Mouse (Mus musculus): ENCODE data around the gene Dpyd.

The Dpyd gene

GRCm38 (mm10) chr3:118676052-118676777 lies 114.3 kb downstream of the Dpyd start:
- no peak for DNase-seq

DNA sequence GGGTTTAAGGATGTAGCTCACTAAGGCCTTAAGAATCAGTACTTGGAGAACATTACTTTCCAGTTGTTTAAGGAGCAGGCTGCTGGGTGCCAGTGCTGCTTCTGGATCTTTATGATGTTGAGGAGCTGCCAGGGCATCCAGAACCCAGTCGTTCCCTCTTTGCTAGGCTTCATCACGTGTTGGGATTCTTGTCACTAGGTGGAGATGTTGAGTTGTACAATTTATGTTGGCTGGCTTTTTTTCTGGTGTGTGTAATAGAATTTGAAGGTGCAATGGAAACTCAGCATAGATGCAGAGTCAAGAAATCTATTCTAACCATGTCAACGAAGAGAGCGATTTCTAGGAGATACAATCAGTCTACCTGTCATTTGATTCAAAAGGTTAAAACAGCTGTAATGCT lies 118.9 kb downstream of the Dpyd start:
- no peak for DNase-seq

- no peak for DNase-seq
Measured at GRCm38 (mm10) chr3:118750269-118750668, 188.3 kb downstream of the Dpyd start.

DNA sequence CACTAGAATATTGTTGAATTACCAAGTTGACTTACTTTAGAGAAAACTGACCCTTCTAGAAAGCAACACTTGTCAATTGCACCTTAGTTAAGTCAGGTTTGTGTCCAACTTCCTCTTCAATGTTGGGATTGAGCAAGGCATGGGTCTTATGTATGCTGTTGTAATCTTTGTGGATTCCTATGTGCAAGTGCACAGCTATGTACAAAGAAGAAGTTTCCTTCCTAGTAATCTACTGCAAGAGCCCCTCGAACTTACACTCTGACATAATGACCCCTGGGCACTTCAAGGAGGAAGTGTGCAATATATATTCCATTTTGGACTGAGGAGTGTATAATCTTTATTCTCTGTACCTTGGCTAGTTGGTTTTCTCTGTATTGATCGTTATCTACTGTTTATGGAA lies 191.7 kb downstream of the Dpyd start:
- DNase-seq, result no peak

DNA sequence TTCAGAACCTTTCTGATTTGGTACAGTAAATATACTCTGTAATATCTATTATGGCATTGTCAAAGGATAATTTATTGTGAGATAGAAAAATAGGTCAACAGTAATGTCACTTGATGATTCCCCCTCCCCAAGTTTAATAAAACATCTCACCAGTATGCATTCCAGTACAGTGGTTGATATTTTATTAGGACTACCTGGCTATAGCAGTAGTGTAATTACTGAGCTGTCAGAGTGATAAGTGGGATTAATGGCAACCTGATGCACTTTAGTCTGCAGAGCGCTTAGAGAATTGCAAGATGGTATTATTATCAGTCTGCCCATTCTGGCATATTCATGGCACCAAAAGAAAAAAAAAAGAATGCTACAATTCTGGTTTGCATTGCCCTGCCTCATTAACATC lies 194.2 kb downstream of the Dpyd start:
- no peak for DNase-seq

GRCm38 (mm10) chr3:118812885-118813284 lies 251.0 kb downstream of the Dpyd start:
- no peak for DNase-seq

- no peak for DNase-seq
Measured at GRCm38 (mm10) chr3:118850613-118851527, 288.9 kb downstream of the Dpyd start.

GRCm38 (mm10) chr3:118852711-118853110 lies 290.8 kb downstream of the Dpyd start:
- no peak for DNase-seq

- DNase-seq, result no peak
Measured at GRCm38 (mm10) chr3:118855411-118855810, 293.5 kb downstream of the Dpyd start.

GRCm38 (mm10) chr3:118869113-118870107 lies 307.5 kb downstream of the Dpyd start:
- no peak for DNase-seq

DNA sequence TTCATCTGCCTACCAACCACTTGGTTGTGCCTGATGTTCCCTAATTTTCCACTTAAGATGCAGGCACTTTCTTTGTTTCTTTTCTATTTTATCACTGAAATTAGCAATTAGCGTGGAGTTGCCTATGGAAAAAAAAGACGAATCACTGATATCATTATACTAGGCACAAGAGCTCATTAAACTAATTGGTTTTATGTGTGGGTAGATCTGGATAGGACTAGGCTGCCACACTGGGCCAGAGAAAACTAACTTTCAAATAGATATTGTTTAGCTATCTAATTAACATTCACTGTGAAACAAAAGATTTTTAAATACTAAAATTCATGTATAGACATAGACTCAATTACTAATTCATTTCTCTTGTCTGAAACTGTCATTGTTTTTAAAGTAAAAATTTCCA lies 313.9 kb downstream of the Dpyd start:
- no peak for DNase-seq

- no peak for DNase-seq
Measured at GRCm38 (mm10) chr3:118899036-118899435, 337.1 kb downstream of the Dpyd start.

- no peak for DNase-seq
Measured at GRCm38 (mm10) chr3:118991312-118991711, 429.4 kb downstream of the Dpyd start.

DNA sequence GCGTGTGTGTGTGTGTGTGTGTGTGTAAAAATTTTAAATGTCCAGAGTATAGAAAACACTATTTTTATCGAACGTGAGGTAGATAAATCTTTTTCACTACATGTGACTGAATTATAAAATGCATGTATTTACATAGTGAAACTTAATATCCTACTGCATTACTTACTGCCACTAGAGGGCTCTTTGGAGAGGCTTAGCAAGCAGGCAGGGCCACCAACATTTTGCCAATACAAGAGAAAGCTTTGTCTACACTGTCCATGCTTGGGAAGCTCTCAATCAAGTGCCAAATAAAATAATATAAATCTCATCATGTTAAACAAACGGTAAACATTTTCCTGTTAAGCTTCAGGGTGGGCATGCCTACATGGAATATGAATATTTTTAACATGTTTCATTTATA lies 429.9 kb downstream of the Dpyd start:
- no peak for DNase-seq

- DNase-seq, result no peak
Measured at GRCm38 (mm10) chr3:119021255-119021654, 459.3 kb downstream of the Dpyd start.

DNA sequence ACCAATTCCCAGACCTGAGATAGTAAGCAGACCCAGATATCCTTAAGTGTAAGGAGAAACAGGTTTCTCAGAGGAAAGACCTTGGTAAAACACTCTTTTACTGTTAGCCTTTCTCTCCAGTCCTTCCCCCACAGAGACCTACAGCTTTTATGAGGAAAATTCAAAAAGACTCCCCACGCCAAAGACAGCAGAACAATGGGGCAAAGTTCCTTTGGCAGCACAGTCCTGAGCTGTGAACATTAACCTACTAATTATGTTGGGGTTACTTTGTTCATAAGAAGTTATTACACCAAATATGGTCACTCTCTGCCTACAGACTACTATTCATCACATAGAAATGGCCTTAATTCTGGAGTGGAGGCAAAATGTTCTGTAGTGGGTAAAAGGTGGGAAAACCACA lies 480.7 kb downstream of the Dpyd start:
- no peak for DNase-seq

GRCm38 (mm10) chr3:119056144-119056543 lies 494.2 kb downstream of the Dpyd start:
- no peak for DNase-seq

- no peak for DNase-seq
Measured at GRCm38 (mm10) chr3:119063214-119063613, 501.3 kb downstream of the Dpyd start.

GRCm38 (mm10) chr3:119063642-119064041 lies 501.7 kb downstream of the Dpyd start:
- DNase-seq, result no peak

GRCm38 (mm10) chr3:119064746-119065145 lies 502.8 kb downstream of the Dpyd start:
- no peak for DNase-seq

DNA sequence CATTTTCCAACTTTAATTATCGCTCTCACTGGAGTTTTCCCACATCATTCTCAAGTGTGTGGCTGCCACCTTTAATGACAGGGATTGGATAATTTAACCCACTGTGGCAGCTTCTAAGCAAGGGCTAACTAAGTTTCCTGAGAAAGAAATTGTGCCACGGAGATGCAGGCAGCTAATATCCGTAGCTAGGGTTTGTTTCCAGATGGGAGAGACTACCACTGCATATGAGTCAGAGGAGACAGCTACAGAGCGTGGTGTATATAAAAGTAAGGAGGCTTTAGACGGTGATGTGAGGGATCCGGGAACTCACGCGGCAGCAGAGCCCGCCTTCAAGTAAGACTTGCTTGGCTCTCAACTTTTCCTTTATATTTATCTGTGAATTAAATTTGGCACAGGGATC lies 505.3 kb downstream of the Dpyd start:
- DNase-seq, result no peak

DNA sequence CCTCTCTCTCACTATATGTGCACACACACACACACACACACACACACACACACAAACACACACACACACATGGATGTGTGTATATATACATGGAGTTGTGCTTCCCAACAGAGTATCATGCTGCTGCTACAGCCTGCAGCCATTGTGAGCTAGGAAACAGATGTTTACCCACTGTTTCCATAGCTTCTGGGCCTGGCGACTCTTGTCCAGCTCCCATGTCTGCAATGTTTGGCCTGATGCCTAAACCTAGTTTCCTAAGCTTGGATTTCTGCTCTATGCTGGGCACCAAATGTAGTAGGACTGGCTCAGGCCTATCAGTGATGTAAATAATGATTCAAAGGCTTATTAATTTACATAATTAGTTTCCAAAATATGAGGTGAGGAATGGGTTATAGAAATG lies 524.7 kb downstream of the Dpyd start:
- no peak for DNase-seq

Measured in right cerebral cortex, postnatal 14 days (tissue).